Mouse (Mus musculus): ENCODE data around the gene Dnm3.

DNA sequence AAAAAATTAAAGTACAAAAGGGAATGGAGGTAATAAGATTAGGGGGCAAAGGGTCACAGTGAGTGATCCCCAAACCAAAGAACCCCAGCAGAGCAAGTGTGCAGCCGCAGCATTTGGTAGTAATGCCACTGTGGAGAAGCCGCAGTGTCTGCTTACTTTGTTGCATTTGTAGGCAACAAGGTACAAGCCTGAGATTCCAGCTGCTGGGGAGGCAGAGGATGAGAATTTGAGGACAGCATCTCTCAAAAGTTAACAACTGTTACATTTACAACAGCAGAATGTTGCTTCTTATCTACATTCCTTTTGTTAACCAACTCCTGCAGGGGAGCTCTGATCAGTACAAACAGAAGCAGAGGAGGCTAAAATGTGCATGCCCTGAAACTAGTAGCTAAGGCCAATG is 267.3 kb downstream of the Dnm3 start:
- TF ChIP-seq CTCF (conservative IDR thresholded peaks at IDR 0.05; ENCODE audit: low read length) = no peak
- no peak for TF ChIP-seq NANOG (IDR thresholded peaks at IDR 0.05; ENCODE audit: borderline replicate concordance, low read length)

Measured in E14TG2a.4 (cell line).